Mouse (Mus musculus): ENCODE data around the gene Olfr427. TPM values are rescaled to one million over a fixed set of nuclear protein-coding genes. Genes with fewer than 3 reads are reported as not detected.

Olfr427 gene
- polyA plus RNA-seq, 2 experiments = not detected

GRCm38 (mm10) chr1:174084031-174084430, 12.7 kb upstream of the Olfr427 start, which contains the start of gene Olfr429:
TSS of gene Olfr429 (plus strand) at chr1:174084331.
- no peak for DNase-seq (ENCODE audit: low read depth in 3 of 3, low spot score in 3 of 3)
- no peak for TF ChIP-seq EP300 (IDR thresholded peaks at IDR 0.05; ENCODE audit: low read depth)
- TF ChIP-seq CTCF (IDR thresholded peaks at IDR 0.05; ENCODE audit: low read depth) = no peak
- Histone ChIP-seq H3K4me3 (ENCODE audit: insufficient read depth in 1 of 2, low read depth in 2 of 2, low read length in 2 of 2) (no peak within 1 kb of the TSS), H3K9me3 (ENCODE audit: control insufficient read depth, low read length) (no peaks in the 10 kb centered on the region), H3K4me1 (replicated peaks; ENCODE audit: control insufficient read depth in 2 of 2, insufficient read depth in 2 of 2, low read length in 1 of 2) (no peaks in the 10 kb centered on the region), H3K9ac (replicated peaks) (no peak within 1 kb of the TSS), H3K27ac (no peak within 1 kb of the TSS), H3K4me2 (ENCODE audit: low read depth) (no peak within 1 kb of the TSS), H3K27me3 (ENCODE audit: control insufficient read depth, insufficient read depth, low read length) (no peaks in the 10 kb centered on the region), H3K36me3 (replicated peaks; ENCODE audit: control insufficient read depth, insufficient read depth, low read depth) (no peaks in the 10 kb centered on the region)
- no peak for ATAC-seq (ENCODE audit: insufficient read depth)
- 68% methylated on average over 2 of the region's 2 CpGs for WGBS (ENCODE audit: insufficient replicate concordance)

- no peak for TF ChIP-seq CTCF (IDR thresholded peaks at IDR 0.05; ENCODE audit: low read depth)
- no peak for TF ChIP-seq EP300 (IDR thresholded peaks at IDR 0.05; ENCODE audit: low read depth)
- Histone ChIP-seq H3K9ac (replicated peaks) (no peak overlapping the region), H3K4me3 (ENCODE audit: insufficient read depth in 1 of 2, low read depth in 2 of 2, low read length in 2 of 2) (no peak overlapping the region), H3K4me2 (ENCODE audit: low read depth) (no peak overlapping the region), H3K36me3 (replicated peaks; ENCODE audit: control insufficient read depth, insufficient read depth, low read depth) (no peaks in the 10 kb centered on the region), H3K4me1 (replicated peaks; ENCODE audit: control insufficient read depth in 2 of 2, insufficient read depth in 2 of 2, low read length in 1 of 2) (no peaks in the 10 kb centered on the region), H3K9me3 (ENCODE audit: control insufficient read depth, low read length) (no peaks in the 10 kb centered on the region), H3K27me3 (ENCODE audit: control insufficient read depth, insufficient read depth, low read length) (no peaks in the 10 kb centered on the region), H3K27ac (no peak overlapping the region)
- WGBS (ENCODE audit: insufficient replicate concordance) = 35% methylated on average over 2 of the region's 2 CpGs
- ATAC-seq (ENCODE audit: insufficient read depth) = no peak
- DNase-seq (ENCODE audit: low read depth in 3 of 3, low spot score in 3 of 3) = no peak
Measured at GRCm38 (mm10) chr1:174103735-174104134, 7.0 kb downstream of the Olfr427 start.

GRCm38 (mm10) chr1:174121062-174121461, 24.4 kb downstream of the Olfr427 start, which contains the start of gene Olfr231:
TSS of gene Olfr231 (minus strand) at chr1:174121162.
- 45% methylated on average over 2 of the region's 2 CpGs for WGBS (ENCODE audit: insufficient replicate concordance)
- no peak for TF ChIP-seq CTCF (IDR thresholded peaks at IDR 0.05; ENCODE audit: low read depth)
- no peak for TF ChIP-seq EP300 (IDR thresholded peaks at IDR 0.05; ENCODE audit: low read depth)

GRCm38 (mm10) chr1:174131217-174131616, 34.5 kb downstream of the Olfr427 start, which contains the start of gene Olfr424:
TSS of gene Olfr424 (plus strand) at chr1:174131517.
- H3K27me3 ChIP-seq (ENCODE audit: control insufficient read depth, insufficient read depth, low read length) = no peaks in the 10 kb centered on the region
- no peak within 1 kb of the TSS for H3K4me2 ChIP-seq (ENCODE audit: low read depth)
- H3K4me3 ChIP-seq (ENCODE audit: insufficient read depth in 1 of 2, low read depth in 2 of 2, low read length in 2 of 2) = no peak within 1 kb of the TSS
- 55% methylated on average over 3 of the region's 3 CpGs for WGBS (ENCODE audit: insufficient replicate concordance)
- no peak for TF ChIP-seq EP300 (IDR thresholded peaks at IDR 0.05; ENCODE audit: low read depth)
- TF ChIP-seq CTCF (IDR thresholded peaks at IDR 0.05; ENCODE audit: low read depth) = no peak
- H3K27ac ChIP-seq = no peak within 1 kb of the TSS
- H3K4me1 ChIP-seq (replicated peaks; ENCODE audit: control insufficient read depth in 2 of 2, insufficient read depth in 2 of 2, low read length in 1 of 2) = no peaks in the 10 kb centered on the region
- H3K9ac ChIP-seq (replicated peaks) = no peak within 1 kb of the TSS
- no peak for ATAC-seq (ENCODE audit: insufficient read depth)
- no peaks in the 10 kb centered on the region for H3K36me3 ChIP-seq (replicated peaks; ENCODE audit: control insufficient read depth, insufficient read depth, low read depth)
- DNase-seq (ENCODE audit: low read depth in 3 of 3, low spot score in 3 of 3) = no peak
- no peaks in the 10 kb centered on the region for H3K9me3 ChIP-seq (ENCODE audit: control insufficient read depth, low read length)

More at GRCm38 (mm10) chr1:174121062-174121461, 24.4 kb downstream of the Olfr427 start, which contains the start of gene Olfr231:
- Histone ChIP-seq H3K4me1 (replicated peaks; ENCODE audit: control insufficient read depth in 2 of 2, insufficient read depth in 2 of 2, low read length in 1 of 2) (no peaks in the 10 kb centered on the region), H3K4me3 (ENCODE audit: insufficient read depth in 1 of 2, low read depth in 2 of 2, low read length in 2 of 2) (no peak within 1 kb of the TSS), H3K4me2 (ENCODE audit: low read depth) (no peak within 1 kb of the TSS), H3K36me3 (replicated peaks; ENCODE audit: control insufficient read depth, insufficient read depth, low read depth) (no peaks in the 10 kb centered on the region), H3K9me3 (ENCODE audit: control insufficient read depth, low read length) (no peaks in the 10 kb centered on the region), H3K9ac (replicated peaks) (no peak within 1 kb of the TSS), H3K27ac (no peak within 1 kb of the TSS), H3K27me3 (ENCODE audit: control insufficient read depth, insufficient read depth, low read length) (no peaks in the 10 kb centered on the region)
- ATAC-seq (ENCODE audit: insufficient read depth) = no peak
- no peak for DNase-seq (ENCODE audit: low read depth in 3 of 3, low spot score in 3 of 3)

GRCm38 (mm10) chr1:174131999-174132398, 35.3 kb downstream of the Olfr427 start:
- Histone ChIP-seq H3K36me3 (replicated peaks; ENCODE audit: control insufficient read depth, insufficient read depth, low read depth) (no peaks in the 10 kb centered on the region), H3K27ac (no peak overlapping the region), H3K4me3 (ENCODE audit: insufficient read depth in 1 of 2, low read depth in 2 of 2, low read length in 2 of 2) (no peak overlapping the region), H3K4me2 (ENCODE audit: low read depth) (no peak overlapping the region), H3K9me3 (ENCODE audit: control insufficient read depth, low read length) (no peaks in the 10 kb centered on the region), H3K9ac (replicated peaks) (no peak overlapping the region), H3K27me3 (ENCODE audit: control insufficient read depth, insufficient read depth, low read length) (no peaks in the 10 kb centered on the region), H3K4me1 (replicated peaks; ENCODE audit: control insufficient read depth in 2 of 2, insufficient read depth in 2 of 2, low read length in 1 of 2) (no peaks in the 10 kb centered on the region)
- no peak for DNase-seq (ENCODE audit: low read depth in 3 of 3, low spot score in 3 of 3)
- WGBS (ENCODE audit: insufficient replicate concordance) = 68% methylated on average over 3 of the region's 3 CpGs
- TF ChIP-seq CTCF (IDR thresholded peaks at IDR 0.05; ENCODE audit: low read depth) (no peak), EP300 (IDR thresholded peaks at IDR 0.05; ENCODE audit: low read depth) (no peak)
- ATAC-seq (ENCODE audit: insufficient read depth) = no peak

All from liver, embryonic 14.5 days (tissue).